Mouse (Mus musculus) cerebellum, postnatal 10 days (tissue): ENCODE data around the gene Srcin1.

Experiments
- DNase-seq, 2 experiments: peaks; one replicate each; pipeline ENCODE4 v3.0.0; 2021; ENCODE audit warnings: mixed read lengths in 2 of 2

Srcin1 gene

GRCm38 (mm10) chr11:97576136-97576906 is at the start of gene Srcin1:
Gene Srcin1 (minus strand): TSS chr11:97576186.
- peak; percentile 93 for DNase-seq

- no peak for DNase-seq
These were observed 49.6 kb upstream of the Srcin1 start for GRCm38 (mm10) chr11:97625551-97625950.

- no peak for DNase-seq
These were observed 47.2 kb upstream of the Srcin1 start for GRCm38 (mm10) chr11:97623166-97623565.

- peak; percentile 84 to 86 for DNase-seq
These were observed 46.5 kb upstream of the Srcin1 start for GRCm38 (mm10) chr11:97622440-97622839.

- peak; percentile 98 to 99 for DNase-seq
These were observed 43.4 kb upstream of the Srcin1 start for GRCm38 (mm10) chr11:97619391-97619795.

- no peak for DNase-seq
These were observed 42.4 kb upstream of the Srcin1 start for GRCm38 (mm10) chr11:97618368-97618767.

- DNase-seq = no peak
These were observed 39.3 kb upstream of the Srcin1 start for GRCm38 (mm10) chr11:97615276-97615675.

GRCm38 (mm10) chr11:97611076-97611475 is 35.1 kb upstream of the Srcin1 start:
- DNase-seq = peak; percentile 42 to 56

- DNase-seq = no peak
These were observed 33.8 kb upstream of the Srcin1 start for GRCm38 (mm10) chr11:97609743-97610142.

GRCm38 (mm10) chr11:97608933-97609332 is 32.9 kb upstream of the Srcin1 start:
- DNase-seq = no peak

- DNase-seq = no peak
These were observed 31.2 kb upstream of the Srcin1 start for GRCm38 (mm10) chr11:97607056-97607725.

GRCm38 (mm10) chr11:97603891-97604290 is 27.9 kb upstream of the Srcin1 start:
- DNase-seq = peak in 1 of 2 experiments; percentile 55

- no peak for DNase-seq
These were observed 26.2 kb upstream of the Srcin1 start for GRCm38 (mm10) chr11:97602223-97602622.

GRCm38 (mm10) chr11:97599104-97599503 is 23.1 kb upstream of the Srcin1 start:
- DNase-seq = no peak

- DNase-seq = no peak
These were observed 22.1 kb upstream of the Srcin1 start for GRCm38 (mm10) chr11:97597945-97598691.

GRCm38 (mm10) chr11:97594136-97594535 is 18.1 kb upstream of the Srcin1 start:
- DNase-seq = no peak

GRCm38 (mm10) chr11:97591910-97592309 is 15.9 kb upstream of the Srcin1 start:
- DNase-seq = no peak

- peak; percentile 55 to 62 for DNase-seq
These were observed 14.4 kb upstream of the Srcin1 start for GRCm38 (mm10) chr11:97590227-97590960.

GRCm38 (mm10) chr11:97589216-97589615 is 13.2 kb upstream of the Srcin1 start:
- DNase-seq = no peak

- DNase-seq = no peak
These were observed 9.9 kb upstream of the Srcin1 start for GRCm38 (mm10) chr11:97585932-97586331.

GRCm38 (mm10) chr11:97584476-97584875 is 8.5 kb upstream of the Srcin1 start:
- DNase-seq = peak in 1 of 2 experiments; percentile 3

GRCm38 (mm10) chr11:97579088-97579857 is 3.3 kb upstream of the Srcin1 start:
- DNase-seq = peak in 1 of 2 experiments; percentile 31
